Mouse (Mus musculus): Measurements from ENCODE around the gene Ano4. TPM values are rescaled to one million over a fixed set of nuclear protein-coding genes. Genes with fewer than 3 reads are reported as not detected.

Ano4 gene
- total and polyA plus RNA-seq, 3 experiments = 4.3 to 7.5 (median 7.2) TPM

- Histone ChIP-seq H3K4me3 (no peak overlapping the region), H3K79me2 (replicated peaks; ENCODE audit: control insufficient read depth, insufficient read depth, low read length) (no peaks in the 10 kb centered on the region), H3K27me3 (ENCODE audit: control insufficient read depth, insufficient read depth, low read length) (no peaks in the 10 kb centered on the region), H3K4me1 (ENCODE audit: control insufficient read depth, insufficient read depth, low read length) (no peaks in the 10 kb centered on the region), H3K36me3 (ENCODE audit: control insufficient read depth, insufficient read depth, low read length) (no peaks in the 10 kb centered on the region), H3K27ac (no peak overlapping the region), H3K9ac (ENCODE audit: low read depth, low read length) (no peak overlapping the region)
- WGBS = 81% methylated on average over 4 of the region's 4 CpGs
- no peak for DNase-seq
- no peak for TF ChIP-seq POLR2A (IDR thresholded peaks at IDR 0.05; ENCODE audit: insufficient read depth, low read depth, low read length)
- no peak for TF ChIP-seq EP300 (IDR thresholded peaks at IDR 0.05; ENCODE audit: insufficient read depth, low read depth, low read length)
- TF ChIP-seq CTCF (IDR thresholded peaks at IDR 0.05) = no peak
- intact Hi-C loops (cut with DNase I) = no loop called here
These were observed 166.6 kb downstream of the Ano4 start for GRCm38 (mm10) chr10:89177921-89178320.

DNA sequence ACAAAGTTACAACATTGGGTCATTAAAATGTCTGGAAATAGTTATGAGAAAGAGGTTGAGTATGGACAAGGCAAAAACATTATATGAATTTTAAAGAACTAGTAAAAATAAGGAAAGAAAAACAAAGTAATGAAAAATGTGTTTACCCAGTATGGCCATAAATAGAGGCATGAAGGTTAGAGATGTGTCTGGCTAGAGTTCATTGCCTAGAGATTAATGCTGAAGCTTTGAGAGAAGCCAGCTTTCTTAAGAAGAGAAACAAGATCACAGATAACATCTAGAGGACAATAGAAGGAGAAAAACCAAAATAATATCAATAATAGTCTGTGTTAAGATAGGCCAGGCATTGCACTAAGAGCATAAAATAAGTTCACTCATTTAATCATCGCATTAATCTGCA lies 180.0 kb downstream of the Ano4 start:
- Histone ChIP-seq H3K9ac (ENCODE audit: low read depth, low read length) (no peak overlapping the region), H3K36me3 (ENCODE audit: control insufficient read depth, insufficient read depth, low read length) (no peaks in the 10 kb centered on the region), H3K79me2 (replicated peaks; ENCODE audit: control insufficient read depth, insufficient read depth, low read length) (no peaks in the 10 kb centered on the region), H3K4me1 (ENCODE audit: control insufficient read depth, insufficient read depth, low read length) (no peaks in the 10 kb centered on the region), H3K27ac (no peak overlapping the region), H3K27me3 (ENCODE audit: control insufficient read depth, insufficient read depth, low read length) (no peaks in the 10 kb centered on the region), H3K4me3 (no peak overlapping the region)
- DNase-seq = no peak
- intact Hi-C loops (cut with DNase I) = no loop called here
- no peak for TF ChIP-seq EP300 (IDR thresholded peaks at IDR 0.05; ENCODE audit: insufficient read depth, low read depth, low read length)
- 88% methylated on average over 1 of the region's 1 CpGs for WGBS

DNA sequence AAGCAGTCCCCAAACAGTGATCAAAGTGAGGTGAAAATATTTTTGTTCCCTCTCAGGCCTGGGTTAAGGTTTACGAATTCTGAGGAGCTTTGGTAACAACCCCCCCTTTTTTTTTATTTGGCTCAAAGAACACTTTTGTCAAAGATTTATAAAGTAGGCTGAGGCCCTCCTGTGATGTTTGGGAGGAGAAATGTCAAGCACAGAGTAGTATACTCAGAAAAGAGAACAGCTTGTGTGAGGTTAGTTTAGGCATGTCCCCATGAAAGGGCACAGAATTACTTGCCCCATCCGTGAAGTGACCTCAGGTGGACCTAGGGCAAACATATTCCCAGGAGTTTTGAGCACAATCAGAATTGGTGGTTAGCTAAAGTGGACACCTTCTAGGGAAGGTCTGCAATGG lies 189.1 kb downstream of the Ano4 start:
- no peak for DNase-seq
- intact Hi-C loops (cut with DNase I) = no loop called here
- no peaks in the 10 kb centered on the region for H3K79me2 ChIP-seq (replicated peaks; ENCODE audit: control insufficient read depth, insufficient read depth, low read length)

DNA sequence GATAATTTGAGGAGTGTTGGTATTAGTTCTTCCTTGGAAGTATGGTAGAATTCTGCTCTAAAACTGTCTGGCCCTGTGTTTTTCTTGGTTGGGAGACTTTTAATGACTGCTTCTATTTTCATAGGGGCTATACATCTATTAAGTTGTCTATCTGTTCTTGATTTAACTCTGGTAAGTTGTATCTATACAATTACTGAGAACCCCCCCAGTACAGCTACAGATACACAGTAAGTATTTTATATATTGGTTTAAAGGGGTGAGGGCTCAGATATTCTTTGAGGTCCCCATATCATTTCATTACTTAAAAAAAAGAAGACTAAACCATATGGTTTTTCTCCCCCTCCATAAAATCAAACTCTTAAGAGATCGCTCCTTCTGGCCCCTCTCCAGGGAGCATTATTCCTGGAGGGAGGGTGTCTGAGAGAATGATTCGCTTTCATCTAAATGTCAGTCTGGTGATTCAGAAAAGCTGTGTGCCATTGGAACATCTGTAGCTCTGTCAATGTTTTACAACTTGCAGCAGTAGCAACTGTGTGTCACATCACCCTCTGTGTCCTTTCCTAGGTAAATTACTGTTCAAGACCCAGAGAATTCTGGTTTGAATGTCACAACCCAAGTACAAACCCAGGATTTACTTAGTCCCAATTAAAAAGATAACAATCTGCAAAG lies 189.6 kb downstream of the Ano4 start:
- WGBS = 68% methylated on average over 2 of the region's 2 CpGs
- Histone ChIP-seq H3K9ac (ENCODE audit: low read depth, low read length) (no peak overlapping the region), H3K36me3 (ENCODE audit: control insufficient read depth, insufficient read depth, low read length) (no peaks in the 10 kb centered on the region), H3K27ac (no peak overlapping the region), H3K4me1 (ENCODE audit: control insufficient read depth, insufficient read depth, low read length) (no peaks in the 10 kb centered on the region), H3K4me3 (no peak overlapping the region), H3K27me3 (ENCODE audit: control insufficient read depth, insufficient read depth, low read length) (no peaks in the 10 kb centered on the region), H3K79me2 (replicated peaks; ENCODE audit: control insufficient read depth, insufficient read depth, low read length) (no peaks in the 10 kb centered on the region)
- DNase-seq = no peak
- TF ChIP-seq POLR2A (IDR thresholded peaks at IDR 0.05; ENCODE audit: insufficient read depth, low read depth, low read length) (no peak), EP300 (IDR thresholded peaks at IDR 0.05; ENCODE audit: insufficient read depth, low read depth, low read length) (no peak), CTCF (IDR thresholded peaks at IDR 0.05) (no peak)
- intact Hi-C loops (cut with DNase I) = no loop called here

More for the DNA sequence above, 189.1 kb downstream of the Ano4 start:
- Histone ChIP-seq H3K4me3 (no peak overlapping the region), H3K36me3 (ENCODE audit: control insufficient read depth, insufficient read depth, low read length) (no peaks in the 10 kb centered on the region), H3K9ac (ENCODE audit: low read depth, low read length) (no peak overlapping the region), H3K27ac (no peak overlapping the region), H3K27me3 (ENCODE audit: control insufficient read depth, insufficient read depth, low read length) (no peaks in the 10 kb centered on the region), H3K4me1 (ENCODE audit: control insufficient read depth, insufficient read depth, low read length) (no peaks in the 10 kb centered on the region)
- no peak for TF ChIP-seq CTCF (IDR thresholded peaks at IDR 0.05)
- WGBS = 72% methylated on average over 2 of the region's 2 CpGs

DNA sequence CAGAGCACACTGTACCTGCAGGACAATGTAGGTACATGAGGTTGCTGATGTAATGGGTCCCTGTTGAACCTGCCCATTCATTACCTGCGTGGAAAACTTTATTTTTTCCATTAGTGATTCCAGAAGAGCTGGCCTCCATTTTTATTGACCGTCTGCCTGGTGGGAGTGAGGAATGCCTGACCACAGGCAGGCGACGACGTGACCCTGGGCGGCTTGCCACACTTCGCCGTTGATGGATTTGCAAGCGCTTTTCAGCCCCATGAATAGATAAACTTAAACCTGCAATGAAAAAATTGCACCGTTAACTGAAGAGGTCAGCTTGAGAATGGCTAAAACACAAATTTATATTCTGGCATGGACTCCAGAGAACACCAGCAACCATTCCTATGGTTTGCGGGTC lies 195.4 kb downstream of the Ano4 start:
- WGBS = 69% methylated on average over 11 of the region's 11 CpGs
- Histone ChIP-seq H3K9ac (ENCODE audit: low read depth, low read length) (no peak overlapping the region), H3K79me2 (replicated peaks; ENCODE audit: control insufficient read depth, insufficient read depth, low read length) (no peaks in the 10 kb centered on the region), H3K27ac (no peak overlapping the region), H3K4me3 (no peak overlapping the region), H3K27me3 (ENCODE audit: control insufficient read depth, insufficient read depth, low read length) (no peaks in the 10 kb centered on the region), H3K36me3 (ENCODE audit: control insufficient read depth, insufficient read depth, low read length) (no peaks in the 10 kb centered on the region), H3K4me1 (ENCODE audit: control insufficient read depth, insufficient read depth, low read length) (no peaks in the 10 kb centered on the region)
- no peak for DNase-seq
- intact Hi-C loops (cut with DNase I) = no loop called here
- TF ChIP-seq EP300 (IDR thresholded peaks at IDR 0.05; ENCODE audit: insufficient read depth, low read depth, low read length) = no peak
- no peak for TF ChIP-seq POLR2A (IDR thresholded peaks at IDR 0.05; ENCODE audit: insufficient read depth, low read depth, low read length)
- TF ChIP-seq CTCF (IDR thresholded peaks at IDR 0.05) = no peak

GRCm38 (mm10) chr10:89121391-89121790 lies 223.2 kb downstream of the Ano4 start:
- intact Hi-C loops (cut with DNase I) = no loop called here
- no peaks in the 10 kb centered on the region for H3K79me2 ChIP-seq (replicated peaks; ENCODE audit: control insufficient read depth, insufficient read depth, low read length)
- no peaks in the 10 kb centered on the region for H3K27me3 ChIP-seq (ENCODE audit: control insufficient read depth, insufficient read depth, low read length)
- no peaks in the 10 kb centered on the region for H3K36me3 ChIP-seq (ENCODE audit: control insufficient read depth, insufficient read depth, low read length)
- DNase-seq = no peak
- no peak overlapping the region for H3K9ac ChIP-seq (ENCODE audit: low read depth, low read length)
- no peak overlapping the region for H3K27ac ChIP-seq
- WGBS = 57% methylated on average over 6 of the region's 6 CpGs
- no peaks in the 10 kb centered on the region for H3K4me1 ChIP-seq (ENCODE audit: control insufficient read depth, insufficient read depth, low read length)
- H3K4me3 ChIP-seq = no peak overlapping the region
- TF ChIP-seq POLR2A (IDR thresholded peaks at IDR 0.05; ENCODE audit: insufficient read depth, low read depth, low read length) (no peak), CTCF (IDR thresholded peaks at IDR 0.05) (no peak), EP300 (IDR thresholded peaks at IDR 0.05; ENCODE audit: insufficient read depth, low read depth, low read length) (no peak)

Data from heart, adult 2 months (tissue).